ENCODE assay signal across 8 mouse cellular contexts in genomic region chr4:101356093-101356953, GRCm38 (mm10).
A peak's percentile ranks its signal among the peaks of the same experiment; 100 is the strongest.
DNase-seq lines count a peak whose midpoint lies in the region; ATAC-seq lines count a peak whose summit lies in the region.

No protein-coding gene starts in this region.

- peak; percentile 88 for ATAC-seq in intestine, embryonic 15.5 days

- H3K9ac ChIP-seq in intestine, embryonic 15.5 days = peak overlapping the region; percentile 80

- H3K4me3 ChIP-seq in intestine, embryonic 15.5 days (replicated peaks) = peak overlapping the region; percentile 83

- peak overlapping the region; percentile 83 for H3K27ac ChIP-seq in intestine, embryonic 15.5 days

- WGBS in intestine, embryonic 15.5 days = under 1% methylated on average over 101 of the region's 107 CpGs

- DNase-seq in adipocyte (ENCODE audit: low spot score) = peak; percentile 83
- DNase-seq in embryo, embryonic 11.5 days (ENCODE audit: low read depth, low spot score) = peak; percentile 66
- peak; percentile 88 to 92 for DNase-seq in gastrocnemius, postnatal 36 days
- peak; percentile 84 to 89 for DNase-seq in left cerebral cortex, postnatal 25 days (ENCODE audit: low spot score in 2 of 2)
- peak; percentile 88 for DNase-seq in mesoderm, embryonic 11.5 days (ENCODE audit: low read depth, low spot score)
- peak; percentile 80 to 82 for DNase-seq in right cerebral cortex, postnatal 36 days (ENCODE audit: low spot score in 2 of 2)
- peak; percentile 79 to 84 for DNase-seq in urinary bladder, postnatal 4 days (ENCODE audit: low spot score in 2 of 2)

- H3K27me3 ChIP-seq in intestine, embryonic 15.5 days (replicated peaks) = no peaks in the 10 kb centered on the region; the same call in 1 of the 2 replicates

- intact Hi-C loops in gastrocnemius, postnatal 36 days (cut with DNase I) = loop anchor here (5.0 kb wide), 1 partner anchor 94 kb away; no protein-coding TSS in a partner anchor
- intact Hi-C loops in left cerebral cortex, postnatal 25 days (cut with DNase I) = loop anchor here (1.0 to 10.0 kb wide), 4 partner anchors 66 to 288 kb away; partner anchors contain the start of gene Leprot

- H3K4me1 ChIP-seq in intestine, embryonic 15.5 days (replicated peaks) = peaks cover 4% of the 10 kb centered on the region

- H3K36me3 ChIP-seq in intestine, embryonic 15.5 days = no peaks in the 10 kb centered on the region

- no peaks in the 10 kb centered on the region for H3K9me3 ChIP-seq in intestine, embryonic 15.5 days

- peak overlapping the region; percentile 81 for H3K4me2 ChIP-seq in intestine, embryonic 15.5 days (replicated peaks)

Comparison
In these comparisons a context has a peak if more than half of its experiments do, and no peak if none do; other contexts are left out.
1. Peak in every context shown above with its lines: DNase-seq, ATAC-seq, H3K4me3 ChIP-seq and H3K27ac ChIP-seq.